Mouse (Mus musculus) liver, embryonic 15.5 days (tissue): ENCODE results near the gene Mfap3. TPM values are rescaled to one million over a fixed set of nuclear protein-coding genes. Genes with fewer than 3 reads are reported as not detected.
A peak's percentile ranks its signal among the peaks of the same experiment; 100 is the strongest.

Experiments
- ATAC-seq: fragments of 200-750 bp; cut with Nextera tagmentation; 2 replicates; pipeline ENCODE4 v1.8.0; 2017; ENCODE audit warnings: moderate number of reproducible peaks, mild to moderate bottlenecking, moderate library complexity; ENCODE audit not compliant: insufficient read depth
- H3K27ac ChIP-seq: fragments of 300-500 bp; sonication (generic); replicated peaks from 2 replicates; pipeline ENCODE4 v1.5.1; 2015; ENCODE audit warnings: mild to moderate bottlenecking, inconsistent platforms
- H3K27me3 ChIP-seq: fragments of 300-500 bp; sonication (generic); 2 replicates; pipeline ENCODE4 v1.6.1; 2015; ENCODE audit warnings: mild to moderate bottlenecking, inconsistent platforms
- H3K36me3 ChIP-seq: fragments of 300-500 bp; sonication (generic); replicated peaks from 2 replicates; pipeline ENCODE4 v1.6.1; 2015; ENCODE audit warnings: moderate library complexity, mild to moderate bottlenecking, inconsistent platforms
- H3K4me1 ChIP-seq: fragments of 300-500 bp; sonication (generic); replicated peaks from 2 replicates; pipeline ENCODE4 v1.6.1; 2015; ENCODE audit warnings: inconsistent platforms
- H3K4me2 ChIP-seq: fragments of 300-500 bp; sonication (generic); 2 replicates; pipeline ENCODE4 v1.6.1; 2015; ENCODE audit warnings: moderate library complexity, mild to moderate bottlenecking, inconsistent platforms
- H3K4me3 ChIP-seq: fragments of 300-500 bp; sonication (generic); replicated peaks from 2 replicates; pipeline ENCODE4 v1.5.1; 2015; ENCODE audit warnings: mild to moderate bottlenecking, inconsistent platforms
- H3K9ac ChIP-seq: fragments of 300-500 bp; sonication (generic); 2 replicates; pipeline ENCODE4 v1.6.1; 2015; ENCODE audit warnings: moderate library complexity, mild to moderate bottlenecking, inconsistent platforms
- H3K9me3 ChIP-seq: fragments of 300-500 bp; sonication (generic); replicated peaks from 2 replicates; pipeline ENCODE4 v1.6.1; 2016; ENCODE audit warnings: inconsistent platforms
- WGBS: fragments of 180-500 bp; shearing (Covaris S2); methylation state at CpG from one replicate; pipeline ENCODE4 v1.1.7; 2015; ENCODE audit warnings: mixed read lengths; ENCODE audit not compliant: insufficient replicate concordance; 5-methylcytosine and 5-hydroxymethylcytosine counted together
- polyA plus RNA-seq: library from polyadenylated mRNA; unstranded; fragments of >200 nt; fragmentation: Nextera tagmentation; extraction: Ambion mirVana; gene quantifications from 2 replicates; pipeline ENCODE4 v1.2.1, GENCODE M21; 2015

Mfap3 gene
- polyA plus RNA-seq, 1 experiment from 2014 or later = 11.2 TPM

- H3K4me2 ChIP-seq = no peak overlapping the region
- WGBS = 72% methylated on average over 5 of the region's 5 CpGs
Observed at GRCm38 (mm10) chr11:57503155-57503554, 15.3 kb upstream of the Mfap3 start.

GRCm38 (mm10) chr11:57506899-57507298 is 11.6 kb upstream of the Mfap3 start:
- Histone ChIP-seq H3K9me3 (no peaks in the 10 kb centered on the region), H3K27ac (no peak overlapping the region), H3K27me3 (no peaks in the 10 kb centered on the region), H3K9ac (no peak overlapping the region), H3K4me2 (no peak overlapping the region), H3K4me1 (no peaks in the 10 kb centered on the region), H3K4me3 (no peak overlapping the region), H3K36me3 (peaks cover 67% of the 10 kb centered on the region)
- WGBS = 72% methylated on average over 6 of the region's 6 CpGs
- no peak for ATAC-seq

More at GRCm38 (mm10) chr11:57503155-57503554, 15.3 kb upstream of the Mfap3 start:
- no peak for ATAC-seq
- Histone ChIP-seq H3K36me3 (peaks cover 61% of the 10 kb centered on the region), H3K4me1 (peaks cover 5% of the 10 kb centered on the region; the same call in 1 of the 2 replicates), H3K4me3 (no peak overlapping the region), H3K9ac (no peak overlapping the region), H3K9me3 (no peaks in the 10 kb centered on the region), H3K27me3 (no peaks in the 10 kb centered on the region), H3K27ac (no peak overlapping the region)

GRCm38 (mm10) chr11:57515218-57515617 is 3.2 kb upstream of the Mfap3 start:
- peaks cover 25% of the 10 kb centered on the region for H3K4me1 ChIP-seq
- H3K27ac ChIP-seq = no peak overlapping the region
- ATAC-seq = no peak
- WGBS = 77% methylated on average over 5 of the region's 5 CpGs
- no peaks in the 10 kb centered on the region for H3K9me3 ChIP-seq
- H3K4me3 ChIP-seq = no peak overlapping the region
- H3K36me3 ChIP-seq = peaks cover 34% of the 10 kb centered on the region
- no peaks in the 10 kb centered on the region for H3K27me3 ChIP-seq
- H3K4me2 ChIP-seq = no peak overlapping the region
- no peak overlapping the region for H3K9ac ChIP-seq

GRCm38 (mm10) chr11:57516946-57517441 is 1.5 kb upstream of the Mfap3 start:
- peaks cover 27% of the 10 kb centered on the region for H3K36me3 ChIP-seq
- 47% methylated on average over 5 of the region's 5 CpGs for WGBS
- H3K4me2 ChIP-seq = peak overlapping the region; percentile 82; the same call in 1 of the 2 replicates
- H3K9me3 ChIP-seq = no peaks in the 10 kb centered on the region
- H3K27me3 ChIP-seq = no peaks in the 10 kb centered on the region
- H3K27ac ChIP-seq = no peak overlapping the region
- H3K4me1 ChIP-seq = peaks cover 32% of the 10 kb centered on the region
- ATAC-seq = no peak
- H3K4me3 ChIP-seq = peak overlapping the region; percentile 95; the same call in 1 of the 2 replicates
- no peak overlapping the region for H3K9ac ChIP-seq

DNA sequence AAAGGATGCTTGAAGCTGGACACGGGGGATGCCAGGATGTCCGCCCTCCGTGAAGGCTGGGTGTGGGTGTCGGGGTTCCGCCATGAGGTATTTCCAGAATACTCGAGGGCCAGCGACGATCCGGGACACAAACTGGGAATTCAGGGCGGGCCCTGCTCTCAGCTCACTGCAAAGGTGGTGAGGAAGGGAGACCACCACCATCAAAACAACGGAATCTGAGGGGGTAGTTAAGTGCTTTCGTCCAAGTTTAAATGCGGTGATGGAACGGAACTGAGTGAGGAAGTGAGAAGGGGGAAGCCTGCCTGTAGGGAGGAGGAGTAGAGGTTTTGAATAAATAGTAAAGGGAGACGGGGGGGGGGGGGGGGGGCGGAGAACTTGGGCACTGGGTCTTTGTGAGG is 286 bp downstream of the Mfap3 start:
- WGBS = 0% methylated on average over 16 of the region's 16 CpGs
- H3K27me3 ChIP-seq = no peaks in the 10 kb centered on the region

GRCm38 (mm10) chr11:57519304-57519703 is 840 bp downstream of the Mfap3 start:
- Histone ChIP-seq H3K4me1 (peaks cover 35% of the 10 kb centered on the region), H3K36me3 (peaks cover 10% of the 10 kb centered on the region), H3K27me3 (no peaks in the 10 kb centered on the region), H3K4me3 (peak overlapping the region; percentile 95), H3K9me3 (no peaks in the 10 kb centered on the region), H3K4me2 (peak overlapping the region; percentile 82), H3K27ac (no peak overlapping the region), H3K9ac (peak overlapping the region; percentile 88; the same call in 1 of the 2 replicates)
- 55% methylated on average over 5 of the region's 5 CpGs for WGBS
- no peak for ATAC-seq

More for the DNA sequence above, 286 bp downstream of the Mfap3 start:
- peak overlapping the region; percentile 80; the same call in 1 of the 2 replicates for H3K27ac ChIP-seq
- H3K4me1 ChIP-seq = peaks cover 35% of the 10 kb centered on the region
- H3K9me3 ChIP-seq = no peaks in the 10 kb centered on the region
- peak; percentile 47 for ATAC-seq
- peaks cover 11% of the 10 kb centered on the region for H3K36me3 ChIP-seq
- peak overlapping the region; percentile 82 for H3K4me2 ChIP-seq
- H3K9ac ChIP-seq = peak overlapping the region; percentile 88
- H3K4me3 ChIP-seq = peak overlapping the region; percentile 95

- no peak for ATAC-seq
- no peak overlapping the region for H3K9ac ChIP-seq
- no peak overlapping the region for H3K4me2 ChIP-seq
- peaks cover 10% of the 10 kb centered on the region for H3K36me3 ChIP-seq
- H3K27me3 ChIP-seq = no peaks in the 10 kb centered on the region
- no peaks in the 10 kb centered on the region for H3K9me3 ChIP-seq
- H3K4me1 ChIP-seq = peaks cover 35% of the 10 kb centered on the region
- no peak overlapping the region for H3K27ac ChIP-seq
- no peak overlapping the region for H3K4me3 ChIP-seq
- WGBS = 83% methylated on average over 3 of the region's 3 CpGs
Observed at GRCm38 (mm10) chr11:57521206-57521605, 2.7 kb downstream of the Mfap3 start.

- no peak overlapping the region for H3K27ac ChIP-seq
- H3K4me3 ChIP-seq = no peak overlapping the region
- no peak for ATAC-seq
- H3K27me3 ChIP-seq = no peaks in the 10 kb centered on the region
- WGBS = 80% methylated on average over 7 of the region's 7 CpGs
- H3K9me3 ChIP-seq = no peaks in the 10 kb centered on the region
- no peak overlapping the region for H3K4me2 ChIP-seq
- H3K4me1 ChIP-seq = peaks cover 32% of the 10 kb centered on the region
- H3K36me3 ChIP-seq = peaks cover 10% of the 10 kb centered on the region
- no peak overlapping the region for H3K9ac ChIP-seq
Observed at GRCm38 (mm10) chr11:57522046-57522445, 3.6 kb downstream of the Mfap3 start.

- no peak overlapping the region for H3K4me2 ChIP-seq
- ATAC-seq = no peak
- no peaks in the 10 kb centered on the region for H3K9me3 ChIP-seq
- no peak overlapping the region for H3K4me3 ChIP-seq
- peaks cover 23% of the 10 kb centered on the region for H3K4me1 ChIP-seq
- WGBS = 63% methylated on average over 3 of the region's 3 CpGs
- H3K36me3 ChIP-seq = peaks cover 17% of the 10 kb centered on the region
- no peak overlapping the region for H3K9ac ChIP-seq
- H3K27ac ChIP-seq = no peak overlapping the region
- no peaks in the 10 kb centered on the region for H3K27me3 ChIP-seq
Observed at GRCm38 (mm10) chr11:57523418-57523817, 5.0 kb downstream of the Mfap3 start.

DNA sequence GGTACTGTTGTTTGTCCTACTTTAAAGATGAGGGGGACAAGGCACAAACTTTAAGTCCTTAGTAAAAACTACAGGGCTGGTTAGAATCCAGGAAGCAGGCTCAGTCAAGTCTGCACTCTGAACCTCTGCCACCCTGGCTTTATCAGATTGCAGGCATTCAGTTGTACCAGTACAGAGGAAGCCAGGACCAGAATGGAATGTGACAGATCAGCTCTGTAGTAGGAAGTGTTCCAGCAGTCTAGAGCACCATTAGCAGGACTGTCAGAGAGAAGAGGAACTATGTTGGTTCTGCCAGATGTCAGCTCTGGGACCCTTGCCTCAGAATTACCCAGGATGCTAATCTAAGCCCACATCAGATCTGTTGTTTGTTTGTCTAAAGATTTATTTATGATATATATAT is 6.1 kb downstream of the Mfap3 start:
- H3K4me1 ChIP-seq = peaks cover 15% of the 10 kb centered on the region; the same call in 1 of the 2 replicates
- no peak overlapping the region for H3K27ac ChIP-seq
- ATAC-seq = no peak
- no peaks in the 10 kb centered on the region for H3K9me3 ChIP-seq
- H3K4me3 ChIP-seq = no peak overlapping the region
- no peaks in the 10 kb centered on the region for H3K27me3 ChIP-seq
- H3K9ac ChIP-seq = no peak overlapping the region
- H3K4me2 ChIP-seq = no peak overlapping the region
- peaks cover 23% of the 10 kb centered on the region for H3K36me3 ChIP-seq

DNA sequence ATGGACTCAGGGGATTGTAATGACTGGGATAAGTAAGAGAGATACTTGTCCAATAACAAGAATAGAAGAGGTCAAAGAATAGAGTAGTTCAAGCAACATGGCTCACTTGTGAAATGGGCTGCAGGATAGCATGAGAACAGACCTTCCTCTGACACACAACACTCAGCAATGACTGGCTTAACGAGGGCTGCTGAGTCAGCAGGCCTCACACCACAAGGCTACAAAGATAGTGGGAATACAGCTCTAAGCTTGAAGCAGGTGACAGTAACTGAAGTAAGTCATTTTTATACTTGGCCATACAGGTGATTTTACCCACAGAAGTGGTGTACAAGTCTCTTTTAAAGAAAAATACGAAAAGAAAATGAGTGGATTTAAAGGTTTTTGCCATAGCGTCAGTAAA is 7.4 kb downstream of the Mfap3 start:
- peaks cover 4% of the 10 kb centered on the region; the same call in 1 of the 2 replicates for H3K4me1 ChIP-seq
- peaks cover 32% of the 10 kb centered on the region for H3K36me3 ChIP-seq
- WGBS = 68% methylated on average over 3 of the region's 3 CpGs
- ATAC-seq = no peak
- H3K9me3 ChIP-seq = no peaks in the 10 kb centered on the region
- H3K9ac ChIP-seq = no peak overlapping the region
- H3K27me3 ChIP-seq = no peaks in the 10 kb centered on the region
- no peak overlapping the region for H3K27ac ChIP-seq
- no peak overlapping the region for H3K4me3 ChIP-seq
- H3K4me2 ChIP-seq = no peak overlapping the region

- H3K4me2 ChIP-seq = no peak overlapping the region
- WGBS = 56% methylated on average over 4 of the region's 4 CpGs
- no peak for ATAC-seq
- peaks cover 27% of the 10 kb centered on the region for H3K36me3 ChIP-seq
- peaks cover 2% of the 10 kb centered on the region; the same call in 1 of the 2 replicates for H3K4me1 ChIP-seq
- no peak overlapping the region for H3K9ac ChIP-seq
- H3K27me3 ChIP-seq = no peaks in the 10 kb centered on the region
- no peaks in the 10 kb centered on the region for H3K9me3 ChIP-seq
- H3K27ac ChIP-seq = no peak overlapping the region
- H3K4me3 ChIP-seq = no peak overlapping the region
Observed at GRCm38 (mm10) chr11:57527506-57527905, 9.0 kb downstream of the Mfap3 start.
